Mouse (Mus musculus): ENCODE measurements around the gene Gm14085.
"Not testable (repeated sequence)": the region's sequence is repeated elsewhere in the genome, so short reads cannot be mapped to it uniquely, and the experiment has no call there.

The Gm14085 gene

GRCm38 (mm10) chr2:122484641-122485040 lies at the start of gene Gm14085:
TSS of gene Gm14085 (plus strand) at chr2:122484941.
- no peak for DNase-seq (ENCODE audit: low spot score in 2 of 2)

GRCm38 (mm10) chr2:122438706-122439482 lies 45.8 kb upstream of the Gm14085 start:
- DNase-seq (ENCODE audit: low spot score in 2 of 2): not testable (repeated sequence)

- not testable (repeated sequence) for DNase-seq (ENCODE audit: low spot score in 2 of 2)
Observed at GRCm38 (mm10) chr2:122440521-122440920, 44.2 kb upstream of the Gm14085 start.

- DNase-seq (ENCODE audit: low spot score in 2 of 2): no peak
Observed at GRCm38 (mm10) chr2:122441000-122441933, 43.5 kb upstream of the Gm14085 start.

- DNase-seq (ENCODE audit: low spot score in 2 of 2): no peak
Observed at GRCm38 (mm10) chr2:122450351-122450750, 34.4 kb upstream of the Gm14085 start.

GRCm38 (mm10) chr2:122452426-122452825 lies 32.3 kb upstream of the Gm14085 start:
- no peak for DNase-seq (ENCODE audit: low spot score in 2 of 2)

- no peak for DNase-seq (ENCODE audit: low spot score in 2 of 2)
Observed at GRCm38 (mm10) chr2:122466901-122467300, 17.8 kb upstream of the Gm14085 start.

GRCm38 (mm10) chr2:122467351-122468013 lies 17.3 kb upstream of the Gm14085 start:
- DNase-seq (ENCODE audit: low spot score in 2 of 2): peak; percentile 85 to 89

GRCm38 (mm10) chr2:122469221-122469620 lies 15.5 kb upstream of the Gm14085 start:
- no peak for DNase-seq (ENCODE audit: low spot score in 2 of 2)

- no peak for DNase-seq (ENCODE audit: low spot score in 2 of 2)
Observed at GRCm38 (mm10) chr2:122476585-122476984, 8.2 kb upstream of the Gm14085 start.

GRCm38 (mm10) chr2:122483787-122484186 lies 954 bp upstream of the Gm14085 start:
- not testable (repeated sequence) for DNase-seq (ENCODE audit: low spot score in 2 of 2)

- not testable (repeated sequence) for DNase-seq (ENCODE audit: low spot score in 2 of 2)
Observed at GRCm38 (mm10) chr2:122485654-122486053, 913 bp downstream of the Gm14085 start.

- not testable (repeated sequence) for DNase-seq (ENCODE audit: low spot score in 2 of 2)
Observed at GRCm38 (mm10) chr2:122486122-122486521, 1.4 kb downstream of the Gm14085 start.

GRCm38 (mm10) chr2:122486674-122487073 lies 1.9 kb downstream of the Gm14085 start:
- DNase-seq (ENCODE audit: low spot score in 2 of 2): no peak

- DNase-seq (ENCODE audit: low spot score in 2 of 2): not testable (repeated sequence)
Observed at GRCm38 (mm10) chr2:122529696-122530095, 45.0 kb downstream of the Gm14085 start.

- no peak for DNase-seq (ENCODE audit: low spot score in 2 of 2)
Observed at GRCm38 (mm10) chr2:122531290-122531689, 46.5 kb downstream of the Gm14085 start.

GRCm38 (mm10) chr2:122531726-122532125 lies 47.0 kb downstream of the Gm14085 start:
- no peak for DNase-seq (ENCODE audit: low spot score in 2 of 2)

- no peak for DNase-seq (ENCODE audit: low spot score in 2 of 2)
Observed at GRCm38 (mm10) chr2:122532136-122532801, 47.5 kb downstream of the Gm14085 start.

GRCm38 (mm10) chr2:122532802-122533186 lies 48.1 kb downstream of the Gm14085 start:
- DNase-seq (ENCODE audit: low spot score in 2 of 2): no peak

- DNase-seq (ENCODE audit: low spot score in 2 of 2): no peak
Observed at GRCm38 (mm10) chr2:122533378-122533777, 48.6 kb downstream of the Gm14085 start.

- DNase-seq (ENCODE audit: low spot score in 2 of 2): no peak
Observed at GRCm38 (mm10) chr2:122534671-122535070, 49.9 kb downstream of the Gm14085 start.
